Mouse (Mus musculus): ENCODE measurements around the gene Slc28a3. TPM values are rescaled to one million over a fixed set of nuclear protein-coding genes. Genes with fewer than 3 reads are reported as not detected.

Gene Slc28a3
- polyA plus RNA-seq, 1 experiment from 2014 or later: 0.25 TPM

DNA sequence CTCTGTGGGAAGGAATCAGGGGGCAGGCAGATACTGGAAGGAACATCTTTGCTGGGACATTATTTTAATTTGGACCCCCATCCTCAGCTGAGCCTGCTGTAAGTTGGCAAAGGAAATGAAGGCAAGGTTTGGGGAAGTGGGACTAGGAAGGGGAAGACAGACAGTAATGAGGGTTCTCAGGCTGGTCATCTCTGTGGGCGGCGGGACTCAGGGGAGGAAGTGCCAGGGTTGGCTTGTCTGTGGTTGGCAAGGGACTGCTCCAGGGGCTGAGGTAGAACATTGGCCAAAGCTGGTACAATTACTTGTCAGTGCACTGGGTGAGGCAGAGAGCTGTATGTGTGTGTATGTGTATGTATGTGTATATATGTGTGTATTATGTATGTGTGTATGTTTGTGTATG, 107.1 kb downstream of the Slc28a3 start:
- H3K9me3 ChIP-seq (ENCODE audit: control insufficient read depth, low read length): no peaks in the 10 kb centered on the region
- H3K4me1 ChIP-seq (ENCODE audit: control insufficient read depth, insufficient read depth, low read depth, low read length): no peaks in the 10 kb centered on the region
- H3K36me3 ChIP-seq (ENCODE audit: control insufficient read depth, insufficient read depth, low read length): no peaks in the 10 kb centered on the region
- no peak overlapping the region for H3K4me3 ChIP-seq (ENCODE audit: low read length)
- H3K4me2 ChIP-seq (ENCODE audit: low read length): no peak overlapping the region
- no peak for ATAC-seq
- H3K27ac ChIP-seq (ENCODE audit: low read depth, low read length): no peak overlapping the region
- no peaks in the 10 kb centered on the region for H3K27me3 ChIP-seq (replicated peaks; ENCODE audit: control insufficient read depth, insufficient read depth, low read length)
- H3K9ac ChIP-seq (ENCODE audit: low read depth, low read length): no peak overlapping the region
- 84% methylated on average over 2 of the region's 2 CpGs for WGBS

DNA sequence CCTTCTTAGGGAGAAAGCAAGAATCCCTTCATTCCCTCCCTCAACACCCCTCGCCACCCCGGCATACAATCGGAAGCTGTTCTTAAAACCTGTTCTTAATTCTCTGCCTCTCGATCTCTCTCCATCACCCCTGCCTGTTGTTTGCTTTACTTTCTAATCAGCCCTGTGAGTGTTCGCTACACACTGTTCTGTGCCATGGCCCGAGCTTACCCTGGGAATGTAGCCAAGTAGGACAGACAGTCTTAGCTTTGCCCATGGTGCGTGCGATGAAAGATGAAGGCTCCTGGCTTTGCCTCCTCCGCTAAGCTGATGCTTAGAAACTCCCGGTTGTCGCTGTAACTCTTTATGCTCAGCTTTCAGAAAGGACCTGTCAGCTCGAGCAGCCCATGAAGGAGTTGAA, 112.9 kb downstream of the Slc28a3 start:
- Histone ChIP-seq H3K27ac (ENCODE audit: low read depth, low read length) (no peak overlapping the region), H3K27me3 (replicated peaks; ENCODE audit: control insufficient read depth, insufficient read depth, low read length) (no peaks in the 10 kb centered on the region), H3K36me3 (ENCODE audit: control insufficient read depth, insufficient read depth, low read length) (no peaks in the 10 kb centered on the region), H3K4me1 (ENCODE audit: control insufficient read depth, insufficient read depth, low read depth, low read length) (no peaks in the 10 kb centered on the region; the same call in 1 of the 2 replicates), H3K9ac (ENCODE audit: low read depth, low read length) (no peak overlapping the region), H3K4me2 (ENCODE audit: low read length) (no peak overlapping the region), H3K4me3 (ENCODE audit: low read length) (no peak overlapping the region), H3K9me3 (ENCODE audit: control insufficient read depth, low read length) (no peaks in the 10 kb centered on the region; the same call in 1 of the 2 replicates)
- no peak for ATAC-seq
- 60% methylated on average over 12 of the region's 12 CpGs for WGBS

Other genes with a start within 250 kb of the Slc28a3 start
- 22.1 and 23.7 TPM in 2 replicates for gene 2210016F16Rik, start 225.7 kb downstream of the Slc28a3 start, polyA plus RNA-seq (2015; fragmentation: Nextera tagmentation; extraction: Ambion mirVana)
- 22.2 and 24.2 TPM in 2 replicates for gene Rmi1, start 208.6 kb downstream of the Slc28a3 start, polyA plus RNA-seq (2015; fragmentation: Nextera tagmentation; extraction: Ambion mirVana)
- 1,201 and 1,280 TPM in 2 replicates for gene Hnrnpk, start 207.5 kb downstream of the Slc28a3 start, polyA plus RNA-seq (2015; fragmentation: Nextera tagmentation; extraction: Ambion mirVana)
- 137 and 146 TPM in 2 replicates for gene Ntrk2, start 195.7 kb upstream of the Slc28a3 start, polyA plus RNA-seq (2015; fragmentation: Nextera tagmentation; extraction: Ambion mirVana)